Mouse (Mus musculus) heart, adult 2 months (tissue): ENCODE measurements around the gene Zfp706.

ENCODE experiments used
- CTCF ChIP-seq: fragments of 200-600 bp; IDR thresholded peaks from 2 replicates; pipeline ENCODE4 v1.8.1; 2022; ENCODE audit warnings: antibody characterized with exemption, mild to moderate bottlenecking, moderate library complexity
- EP300 ChIP-seq: fragments of 200-500 bp; IDR thresholded peaks from 2 replicates; pipeline ENCODE4 v1.6.1; 2011; ENCODE audit warnings: low read depth, low read length, control low read depth; ENCODE audit not compliant: insufficient read depth
- POLR2A ChIP-seq: fragments of 200-500 bp; IDR thresholded peaks from 2 replicates; pipeline ENCODE4 v1.6.1; 2011; ENCODE audit warnings: mild to moderate bottlenecking, low read depth, low read length, control low read depth; ENCODE audit not compliant: insufficient read depth

DNA sequence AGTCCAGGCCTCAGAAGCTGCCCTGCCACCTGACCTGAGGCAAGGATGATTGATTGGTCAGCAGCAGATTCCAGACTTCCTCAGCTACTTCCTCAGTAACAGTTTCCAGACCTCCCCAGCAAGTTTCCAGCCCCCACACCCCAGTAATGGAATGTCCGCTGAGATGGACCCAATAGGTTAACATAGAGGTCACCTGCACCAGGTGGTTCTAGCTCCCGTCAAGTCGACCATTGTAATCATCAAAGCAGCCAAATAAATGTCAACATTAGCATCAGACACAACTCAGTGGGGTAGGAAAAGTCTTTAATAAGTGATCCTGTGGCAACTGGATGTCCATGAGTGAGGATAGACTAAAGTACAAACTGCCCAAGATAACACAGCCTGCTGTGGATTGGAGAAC lies 3.7 kb upstream of the Zfp706 start:
- no peak for TF ChIP-seq CTCF
- no peak for TF ChIP-seq EP300
- no peak for TF ChIP-seq POLR2A
